Mouse (Mus musculus): ENCODE results near the gene Ccdc42. TPM values are rescaled to one million over a fixed set of nuclear protein-coding genes. Genes with fewer than 3 reads are reported as not detected.

The Ccdc42 gene
- polyA plus RNA-seq, 1 experiment from 2014 or later: 1.4 TPM

DNA sequence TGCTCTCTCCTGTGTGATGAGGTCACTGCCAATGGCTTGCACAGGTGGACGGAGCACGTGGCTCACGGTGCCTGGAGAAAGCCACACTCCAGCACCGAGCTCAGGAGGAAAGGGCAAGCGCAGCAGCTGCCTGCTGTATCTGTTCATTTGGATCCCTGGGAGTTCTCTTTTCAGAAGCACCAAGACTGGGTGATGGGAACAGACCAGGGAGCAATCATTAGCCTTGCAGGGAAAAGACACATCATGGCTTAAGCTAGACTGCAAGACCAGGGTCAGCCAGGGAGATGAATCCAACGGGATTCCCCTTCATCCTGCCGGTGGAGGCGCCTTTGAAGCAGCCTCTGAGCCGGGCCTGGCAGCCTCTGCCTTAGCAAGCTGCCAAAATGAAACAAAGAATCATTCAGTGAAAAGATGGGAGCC, 7.3 kb upstream of the Ccdc42 start:
- 39% methylated on average over 9 of the region's 9 CpGs for WGBS
- no peak overlapping the region for H3K4me2 ChIP-seq (ENCODE audit: low read depth)
- no peaks in the 10 kb centered on the region for H3K9me3 ChIP-seq (ENCODE audit: control insufficient read depth, low read length)
- H3K9ac ChIP-seq (ENCODE audit: low read length): 0 out of 2 replicates have a peak overlapping the region, but pooled peaks have one; percentile 22
- no peak overlapping the region for H3K27ac ChIP-seq (ENCODE audit: low read depth, low read length)
- no peaks in the 10 kb centered on the region for H3K36me3 ChIP-seq (ENCODE audit: control insufficient read depth, insufficient read depth, low read length)
- no peaks in the 10 kb centered on the region for H3K27me3 ChIP-seq (ENCODE audit: control insufficient read depth, insufficient read depth, low read length)
- H3K4me1 ChIP-seq (ENCODE audit: control insufficient read depth, insufficient read depth, low read length): peaks cover 4% of the 10 kb centered on the region
- DNase-seq (ENCODE audit: low spot score) (peak; percentile 54), ATAC-seq (ENCODE audit: insufficient read depth, low FRiP score, low TSS enrichment) (no peak)
- no peak overlapping the region for H3K4me3 ChIP-seq (ENCODE audit: low read depth, low read length)

DNA sequence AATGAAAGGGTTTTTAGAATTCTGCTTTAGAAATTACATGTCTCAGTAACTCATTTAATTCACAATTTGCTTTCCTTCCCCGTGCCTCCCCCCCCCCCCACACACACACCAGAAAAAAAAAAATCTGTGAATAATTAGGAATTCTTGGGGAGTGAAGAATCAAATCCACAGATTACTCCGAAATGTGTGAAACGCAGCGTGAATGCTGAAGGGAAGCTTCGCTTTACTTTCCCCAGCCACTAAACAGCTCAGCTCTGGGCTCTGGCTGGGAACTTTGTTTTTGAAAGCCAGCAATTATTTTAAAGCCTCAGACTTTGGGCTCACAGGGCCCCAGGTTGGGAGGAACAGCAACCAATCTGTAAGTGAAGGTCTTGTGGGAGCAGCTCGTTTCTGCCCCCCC, 6.3 kb upstream of the Ccdc42 start:
- ATAC-seq (ENCODE audit: insufficient read depth, low FRiP score, low TSS enrichment) (no peak), DNase-seq (ENCODE audit: low spot score) (no peak)
- Histone ChIP-seq H3K27ac (ENCODE audit: low read depth, low read length) (no peak overlapping the region), H3K36me3 (ENCODE audit: control insufficient read depth, insufficient read depth, low read length) (no peaks in the 10 kb centered on the region), H3K27me3 (ENCODE audit: control insufficient read depth, insufficient read depth, low read length) (no peaks in the 10 kb centered on the region), H3K9me3 (ENCODE audit: control insufficient read depth, low read length) (no peaks in the 10 kb centered on the region), H3K4me2 (ENCODE audit: low read depth) (no peak overlapping the region), H3K9ac (ENCODE audit: low read length) (no peak overlapping the region), H3K4me3 (ENCODE audit: low read depth, low read length) (no peak overlapping the region), H3K4me1 (ENCODE audit: control insufficient read depth, insufficient read depth, low read length) (peaks cover 4% of the 10 kb centered on the region)
- WGBS: 52% methylated on average over 6 of the region's 6 CpGs

DNA sequence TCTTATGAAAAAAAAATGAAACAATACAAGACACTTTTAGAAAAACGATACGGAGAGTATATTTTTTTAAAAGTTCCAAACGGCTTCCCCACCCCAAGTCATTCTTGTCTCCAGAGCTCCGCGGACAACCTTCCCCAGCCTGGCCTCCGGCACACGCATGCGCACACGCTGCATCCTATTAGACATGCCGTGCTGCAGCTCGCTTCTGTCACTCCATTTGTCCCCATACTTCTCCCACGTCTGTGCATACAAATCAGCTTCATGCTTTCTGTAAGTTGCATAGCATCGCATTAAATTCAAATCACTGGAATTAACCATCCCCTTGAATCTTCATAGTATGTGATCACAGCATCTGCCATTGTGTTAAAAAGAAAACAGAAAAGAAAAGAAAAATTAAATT, 3.6 kb upstream of the Ccdc42 start:
- Histone ChIP-seq H3K36me3 (ENCODE audit: control insufficient read depth, insufficient read depth, low read length) (no peaks in the 10 kb centered on the region), H3K9me3 (ENCODE audit: control insufficient read depth, low read length) (no peaks in the 10 kb centered on the region), H3K27ac (ENCODE audit: low read depth, low read length) (no peak overlapping the region), H3K27me3 (ENCODE audit: control insufficient read depth, insufficient read depth, low read length) (no peaks in the 10 kb centered on the region), H3K9ac (ENCODE audit: low read length) (no peak overlapping the region), H3K4me1 (ENCODE audit: control insufficient read depth, insufficient read depth, low read length) (peaks cover 4% of the 10 kb centered on the region), H3K4me2 (ENCODE audit: low read depth) (no peak overlapping the region), H3K4me3 (ENCODE audit: low read depth, low read length) (no peak overlapping the region)
- WGBS: 86% methylated on average over 13 of the region's 13 CpGs
- ATAC-seq (ENCODE audit: insufficient read depth, low FRiP score, low TSS enrichment) (no peak), DNase-seq (ENCODE audit: low spot score) (no peak)

DNA sequence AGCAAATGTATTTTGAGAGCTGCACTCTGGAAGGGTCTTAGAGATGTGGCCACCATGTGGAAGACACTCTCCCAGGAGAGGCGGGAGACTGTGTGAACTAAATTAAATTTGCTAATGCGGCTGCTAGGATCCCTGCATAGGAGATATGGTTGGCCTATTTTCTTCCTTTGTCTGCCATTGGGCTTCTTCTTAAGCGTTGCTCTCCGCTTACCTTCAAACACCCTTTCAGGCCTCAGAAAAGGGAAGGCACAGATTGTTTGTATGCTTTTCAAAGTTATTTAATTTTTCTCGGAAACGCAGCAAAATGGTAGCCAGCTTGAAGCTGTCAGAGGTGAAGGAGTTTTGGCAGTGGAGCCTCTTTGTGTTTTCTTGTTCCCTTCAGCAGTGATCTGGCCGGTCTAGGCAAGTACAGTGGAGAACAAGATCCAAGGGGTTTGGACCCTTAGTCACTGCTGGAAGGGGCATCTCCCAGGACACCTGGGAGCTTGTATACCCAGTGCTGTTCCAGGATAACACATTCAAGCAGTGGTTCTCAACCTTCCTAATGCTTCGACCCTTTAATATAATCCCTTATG, 2.8 kb upstream of the Ccdc42 start:
- WGBS: 84% methylated on average over 8 of the region's 8 CpGs
- Histone ChIP-seq H3K4me3 (ENCODE audit: low read depth, low read length) (no peak overlapping the region), H3K4me1 (ENCODE audit: control insufficient read depth, insufficient read depth, low read length) (peaks cover 4% of the 10 kb centered on the region), H3K4me2 (ENCODE audit: low read depth) (no peak overlapping the region), H3K9ac (ENCODE audit: low read length) (no peak overlapping the region), H3K27ac (ENCODE audit: low read depth, low read length) (no peak overlapping the region), H3K36me3 (ENCODE audit: control insufficient read depth, insufficient read depth, low read length) (no peaks in the 10 kb centered on the region), H3K9me3 (ENCODE audit: control insufficient read depth, low read length) (no peaks in the 10 kb centered on the region), H3K27me3 (ENCODE audit: control insufficient read depth, insufficient read depth, low read length) (no peaks in the 10 kb centered on the region)
- no peak for DNase-seq (ENCODE audit: low spot score)
- no peak for ATAC-seq (ENCODE audit: insufficient read depth, low FRiP score, low TSS enrichment)

DNA sequence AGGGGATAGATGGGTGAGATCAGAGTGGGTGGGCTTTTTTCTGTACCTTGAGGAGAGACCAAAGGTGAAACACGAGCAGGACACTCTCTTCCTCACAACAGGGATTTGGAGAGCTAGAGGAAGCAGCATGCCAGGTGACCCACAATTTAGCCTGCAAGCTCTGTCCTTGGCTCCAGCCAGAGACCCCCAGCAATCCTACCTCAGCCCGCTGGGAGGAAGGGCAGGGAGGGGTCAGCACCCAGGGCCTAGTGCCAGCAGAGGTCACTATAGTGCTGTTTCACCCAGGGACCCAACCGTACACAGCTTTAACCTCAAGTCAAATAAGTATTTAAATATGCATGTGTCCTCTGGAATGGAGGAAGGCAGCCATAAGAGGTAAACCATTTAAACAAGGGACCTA, 931 bp upstream of the Ccdc42 start:
- 15% methylated on average over 3 of the region's 3 CpGs for WGBS
- no peak for DNase-seq (ENCODE audit: low spot score)

DNA sequence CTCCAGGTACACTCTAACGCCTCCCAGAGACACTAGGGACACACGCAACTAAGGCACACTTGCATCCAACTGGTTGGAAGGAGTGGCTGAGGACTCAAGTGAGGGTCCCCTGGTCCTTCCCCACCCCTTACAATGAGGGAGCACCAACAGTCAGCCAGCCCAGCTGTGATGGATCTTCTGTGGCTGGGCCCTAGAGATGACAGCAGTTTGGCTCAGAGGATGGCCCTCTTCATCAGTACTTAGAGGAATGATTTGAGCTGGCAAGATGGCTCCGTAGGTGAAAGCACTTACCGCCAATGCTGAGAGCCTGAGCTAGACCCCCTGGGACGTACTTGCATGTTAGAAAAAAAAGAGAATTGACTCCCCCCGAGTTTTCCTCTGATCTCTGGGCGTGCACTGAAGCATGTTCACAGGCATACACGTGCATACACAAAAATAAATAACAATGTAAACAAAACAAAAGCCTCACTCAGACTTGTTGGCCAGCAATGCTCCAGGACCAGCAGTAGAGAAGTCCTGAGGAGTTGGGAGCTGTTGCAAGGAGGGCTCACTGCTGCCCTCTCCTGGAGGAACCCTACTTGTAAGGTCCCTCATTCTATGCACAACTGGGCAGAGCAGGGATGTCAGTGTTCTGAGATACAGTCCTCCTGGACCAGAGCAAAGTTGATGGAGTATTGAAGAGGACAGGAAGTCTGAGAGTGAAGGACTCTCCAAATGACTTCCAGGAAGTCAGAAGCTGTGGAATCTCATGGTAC, 2.4 kb downstream of the Ccdc42 start:
- Histone ChIP-seq H3K4me3 (ENCODE audit: low read depth, low read length) (no peak overlapping the region), H3K27ac (ENCODE audit: low read depth, low read length) (no peak overlapping the region), H3K4me1 (ENCODE audit: control insufficient read depth, insufficient read depth, low read length) (peaks cover 12% of the 10 kb centered on the region), H3K36me3 (ENCODE audit: control insufficient read depth, insufficient read depth, low read length) (no peaks in the 10 kb centered on the region), H3K4me2 (ENCODE audit: low read depth) (no peak overlapping the region), H3K9ac (ENCODE audit: low read length) (no peak overlapping the region), H3K9me3 (ENCODE audit: control insufficient read depth, low read length) (no peaks in the 10 kb centered on the region), H3K27me3 (ENCODE audit: control insufficient read depth, insufficient read depth, low read length) (no peaks in the 10 kb centered on the region)
- peak; percentile 67 for DNase-seq (ENCODE audit: low spot score)
- ATAC-seq (ENCODE audit: insufficient read depth, low FRiP score, low TSS enrichment): no peak
- 72% methylated on average over 8 of the region's 8 CpGs for WGBS

More for the DNA sequence above, 931 bp upstream of the Ccdc42 start:
- Histone ChIP-seq H3K4me3 (ENCODE audit: low read depth, low read length) (no peak overlapping the region), H3K4me2 (ENCODE audit: low read depth) (no peak overlapping the region), H3K9ac (ENCODE audit: low read length) (no peak overlapping the region), H3K27me3 (ENCODE audit: control insufficient read depth, insufficient read depth, low read length) (no peaks in the 10 kb centered on the region), H3K36me3 (ENCODE audit: control insufficient read depth, insufficient read depth, low read length) (no peaks in the 10 kb centered on the region), H3K9me3 (ENCODE audit: control insufficient read depth, low read length) (no peaks in the 10 kb centered on the region), H3K4me1 (ENCODE audit: control insufficient read depth, insufficient read depth, low read length) (peaks cover 2% of the 10 kb centered on the region; the same call in 1 of the 2 replicates), H3K27ac (ENCODE audit: low read depth, low read length) (no peak overlapping the region)
- no peak for ATAC-seq (ENCODE audit: insufficient read depth, low FRiP score, low TSS enrichment)

DNA sequence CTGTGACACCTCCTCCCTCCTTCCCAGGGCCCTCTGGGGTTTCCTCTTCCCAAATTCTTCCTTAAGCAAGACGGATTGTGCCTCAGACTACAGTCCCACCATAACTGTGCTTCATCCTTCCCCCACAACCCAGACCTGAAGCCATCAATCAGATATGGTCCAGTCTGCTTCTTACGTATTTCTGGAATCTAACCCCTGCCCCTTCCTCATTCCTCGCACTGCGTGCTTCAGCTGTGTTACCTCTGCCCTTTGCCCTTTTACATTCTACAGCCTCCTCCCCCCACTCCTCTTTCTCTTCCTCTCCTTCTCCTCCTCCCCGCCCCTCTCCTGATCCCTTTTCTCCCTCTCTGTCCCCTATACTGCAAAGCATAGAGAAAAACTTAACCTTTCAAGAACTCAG, 4.9 kb downstream of the Ccdc42 start:
- no peak overlapping the region for H3K4me2 ChIP-seq (ENCODE audit: low read depth)
- no peaks in the 10 kb centered on the region for H3K27me3 ChIP-seq (ENCODE audit: control insufficient read depth, insufficient read depth, low read length)
- DNase-seq (ENCODE audit: low spot score) (no peak), ATAC-seq (ENCODE audit: insufficient read depth, low FRiP score, low TSS enrichment) (no peak)
- no peaks in the 10 kb centered on the region for H3K36me3 ChIP-seq (ENCODE audit: control insufficient read depth, insufficient read depth, low read length)
- H3K4me3 ChIP-seq (ENCODE audit: low read depth, low read length): no peak overlapping the region
- no peak overlapping the region for H3K27ac ChIP-seq (ENCODE audit: low read depth, low read length)
- H3K4me1 ChIP-seq (ENCODE audit: control insufficient read depth, insufficient read depth, low read length): peaks cover 12% of the 10 kb centered on the region
- no peak overlapping the region for H3K9ac ChIP-seq (ENCODE audit: low read length)
- WGBS: 9% methylated on average over 5 of the region's 5 CpGs
- H3K9me3 ChIP-seq (ENCODE audit: control insufficient read depth, low read length): no peaks in the 10 kb centered on the region

DNA sequence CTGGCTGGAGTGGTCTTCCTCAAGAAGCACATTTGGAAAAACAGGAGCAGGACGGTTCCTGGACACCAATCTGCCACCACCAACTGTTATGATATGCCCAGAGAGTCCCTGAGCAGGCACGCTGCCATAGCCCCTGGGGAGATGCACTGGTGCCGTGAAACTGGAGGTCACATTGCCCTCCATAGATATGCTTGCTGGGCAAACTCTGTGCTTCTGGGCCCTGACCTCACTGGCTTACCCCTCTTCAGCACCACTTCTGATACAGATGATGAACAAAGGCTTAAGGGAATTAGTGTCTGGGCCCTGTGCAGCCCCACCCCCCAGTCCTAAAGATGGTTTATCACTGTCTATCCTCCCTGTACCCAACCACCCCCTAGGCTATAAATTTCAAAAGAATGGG, 6.4 kb downstream of the Ccdc42 start:
- Histone ChIP-seq H3K27ac (ENCODE audit: low read depth, low read length) (no peak overlapping the region), H3K27me3 (ENCODE audit: control insufficient read depth, insufficient read depth, low read length) (no peaks in the 10 kb centered on the region), H3K4me1 (ENCODE audit: control insufficient read depth, insufficient read depth, low read length) (peaks cover 12% of the 10 kb centered on the region), H3K4me2 (ENCODE audit: low read depth) (no peak overlapping the region), H3K9ac (ENCODE audit: low read length) (no peak overlapping the region), H3K4me3 (ENCODE audit: low read depth, low read length) (no peak overlapping the region), H3K36me3 (ENCODE audit: control insufficient read depth, insufficient read depth, low read length) (no peaks in the 10 kb centered on the region), H3K9me3 (ENCODE audit: control insufficient read depth, low read length) (no peaks in the 10 kb centered on the region)
- DNase-seq (ENCODE audit: low spot score) (no peak), ATAC-seq (ENCODE audit: insufficient read depth, low FRiP score, low TSS enrichment) (no peak)
- WGBS: 62% methylated on average over 3 of the region's 3 CpGs

DNA sequence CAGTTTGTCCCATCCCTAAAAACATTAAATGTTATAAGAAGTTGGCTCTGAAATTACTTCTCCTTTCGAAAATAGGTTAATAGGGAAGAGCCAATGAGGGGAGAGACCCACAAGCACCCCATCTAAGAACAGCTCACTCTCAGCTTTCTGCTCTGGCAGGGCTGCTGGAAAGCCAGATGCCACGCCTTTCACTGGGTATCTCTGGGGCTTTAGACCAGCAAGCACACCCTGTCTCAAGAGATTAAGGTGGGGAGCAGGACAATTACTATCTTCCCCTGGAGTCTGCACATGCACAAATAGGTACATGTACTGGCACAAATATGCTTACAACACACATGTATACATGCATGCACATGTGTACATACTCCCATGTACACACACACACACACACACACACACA, 11.1 kb downstream of the Ccdc42 start:
- no peaks in the 10 kb centered on the region for H3K27me3 ChIP-seq (ENCODE audit: control insufficient read depth, insufficient read depth, low read length)
- DNase-seq (ENCODE audit: low spot score) (no peak), ATAC-seq (ENCODE audit: insufficient read depth, low FRiP score, low TSS enrichment) (no peak)
- no peak overlapping the region for H3K4me3 ChIP-seq (ENCODE audit: low read depth, low read length)
- H3K9me3 ChIP-seq (ENCODE audit: control insufficient read depth, low read length): no peaks in the 10 kb centered on the region
- H3K4me2 ChIP-seq (ENCODE audit: low read depth): no peak overlapping the region
- H3K4me1 ChIP-seq (ENCODE audit: control insufficient read depth, insufficient read depth, low read length): peaks cover 13% of the 10 kb centered on the region
- 84% methylated on average over 2 of the region's 2 CpGs for whole genome bisulfite sequencing
- no peak overlapping the region for H3K27ac ChIP-seq (ENCODE audit: low read depth, low read length)
- no peak overlapping the region for H3K9ac ChIP-seq (ENCODE audit: low read length)
- no peaks in the 10 kb centered on the region for H3K36me3 ChIP-seq (ENCODE audit: control insufficient read depth, insufficient read depth, low read length)

All from neural tube, embryonic 11.5 days (tissue).